Mouse (Mus musculus): ENCODE measurements around the gene Lef1. TPM values are rescaled to one million over a fixed set of nuclear protein-coding genes. Genes with fewer than 3 reads are reported as not detected.
A peak's percentile ranks its signal among the peaks of the same experiment; 100 is the strongest.

Lef1 gene
- polyA plus RNA-seq, 1 experiment from 2014 or later = 15.6 TPM

DNA sequence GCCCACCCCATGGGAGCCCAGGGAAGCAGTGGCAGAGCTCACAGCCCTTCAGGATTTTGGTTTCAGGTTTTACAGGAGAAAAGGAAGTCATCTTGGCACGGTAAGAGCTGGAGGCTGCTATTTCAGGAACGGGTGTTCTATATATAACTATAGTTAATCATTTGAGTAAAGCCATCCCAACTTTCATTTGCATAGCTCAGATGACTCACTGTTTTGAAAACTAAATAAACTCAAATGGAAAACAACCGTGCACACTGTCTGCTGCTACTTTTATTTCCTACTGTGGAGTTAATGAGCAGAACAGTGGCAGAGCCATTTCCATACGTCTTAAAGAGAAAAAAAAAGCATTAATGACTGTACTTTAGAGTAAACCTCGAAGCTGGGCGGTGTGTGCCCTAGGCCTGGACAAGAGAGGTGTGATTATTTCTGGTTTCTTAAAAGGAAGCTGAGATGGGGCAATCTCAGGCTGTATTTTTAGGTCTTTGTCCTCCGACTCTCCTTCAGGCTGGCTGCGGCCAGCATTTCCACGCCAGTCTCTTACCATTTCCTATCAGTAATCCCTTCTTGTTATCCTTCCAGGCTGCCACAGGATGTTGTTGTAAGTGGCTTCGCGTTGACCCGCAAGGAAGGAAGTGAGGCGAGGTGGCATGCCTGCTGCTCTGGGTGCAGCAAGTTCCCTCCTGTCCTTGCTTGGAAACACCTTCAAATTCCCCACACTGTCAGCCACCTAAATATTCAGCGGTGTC lies 29.2 kb downstream of the Lef1 start:
- no peak overlapping the region for H3K4me3 ChIP-seq (ENCODE audit: low read depth, low read length)
- no peaks in the 10 kb centered on the region for H3K36me3 ChIP-seq (ENCODE audit: control insufficient read depth, insufficient read depth, low read length)
- H3K4me1 ChIP-seq (ENCODE audit: control insufficient read depth, insufficient read depth, low read length) = peaks cover 45% of the 10 kb centered on the region
- no peaks in the 10 kb centered on the region for H3K9me3 ChIP-seq (replicated peaks; ENCODE audit: control insufficient read depth, low read length)
- H3K9ac ChIP-seq (ENCODE audit: low read length) = no peak overlapping the region
- H3K4me2 ChIP-seq (ENCODE audit: low read length) = no peak overlapping the region
- ATAC-seq (no peak), DNase-seq (ENCODE audit: low spot score) (no peak)
- WGBS = 47% methylated on average over 14 of the region's 14 CpGs
- no peaks in the 10 kb centered on the region for H3K27me3 ChIP-seq (replicated peaks; ENCODE audit: control insufficient read depth, insufficient read depth, low read length)
- H3K27ac ChIP-seq (ENCODE audit: low read depth, low read length) = no peak overlapping the region; the same call in 1 of the 2 replicates

DNA sequence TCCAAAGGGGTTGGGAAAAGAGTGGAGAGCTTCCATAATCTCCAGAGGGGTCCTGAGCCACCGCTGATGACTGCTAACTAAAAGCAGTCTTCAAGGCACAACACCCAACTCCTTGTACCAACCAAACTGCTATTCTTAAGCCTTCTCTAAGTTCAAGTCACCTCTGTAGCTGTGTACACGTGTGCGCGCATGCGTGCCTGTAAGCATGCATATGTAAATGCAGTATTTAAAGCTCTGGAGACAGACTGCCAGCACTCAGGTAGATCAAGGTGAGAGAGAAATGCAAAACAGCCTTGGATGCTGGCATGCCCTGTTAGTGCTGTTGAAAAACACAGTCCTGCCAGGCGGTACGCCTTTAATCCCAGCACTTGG lies 29.8 kb downstream of the Lef1 start:
- Histone ChIP-seq H3K4me1 (ENCODE audit: control insufficient read depth, insufficient read depth, low read length) (peaks cover 41% of the 10 kb centered on the region), H3K36me3 (ENCODE audit: control insufficient read depth, insufficient read depth, low read length) (no peaks in the 10 kb centered on the region), H3K9me3 (replicated peaks; ENCODE audit: control insufficient read depth, low read length) (no peaks in the 10 kb centered on the region), H3K4me2 (ENCODE audit: low read length) (no peak overlapping the region), H3K4me3 (ENCODE audit: low read depth, low read length) (no peak overlapping the region), H3K27me3 (replicated peaks; ENCODE audit: control insufficient read depth, insufficient read depth, low read length) (no peaks in the 10 kb centered on the region), H3K27ac (ENCODE audit: low read depth, low read length) (no peak overlapping the region), H3K9ac (ENCODE audit: low read length) (no peak overlapping the region)
- no peak for ATAC-seq
- DNase-seq (ENCODE audit: low spot score) = no peak
- 88% methylated on average over 7 of the region's 7 CpGs for WGBS

DNA sequence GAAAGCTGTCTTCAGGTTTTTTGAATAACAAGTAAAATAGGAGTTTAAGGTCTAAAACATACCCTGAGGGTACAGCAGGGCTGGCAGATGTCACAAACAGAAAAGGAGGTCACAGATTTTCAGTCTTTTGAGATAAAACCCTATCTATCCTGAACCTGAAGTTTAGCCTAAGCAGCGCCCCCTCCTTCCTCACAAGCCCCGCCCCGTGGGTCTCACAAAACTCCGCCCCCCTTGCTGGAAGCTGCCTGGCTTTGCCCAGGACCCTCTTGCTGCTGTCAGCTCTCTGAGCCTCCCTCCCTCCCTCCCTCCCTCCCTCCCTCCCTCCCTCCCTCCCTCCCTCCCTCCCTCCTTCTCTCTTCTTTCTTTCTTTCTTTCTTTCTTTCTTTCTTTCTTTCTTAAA lies 31.3 kb downstream of the Lef1 start:
- no peak overlapping the region for H3K4me2 ChIP-seq (ENCODE audit: low read length)
- H3K4me3 ChIP-seq (ENCODE audit: low read depth, low read length) = no peak overlapping the region
- peaks cover 31% of the 10 kb centered on the region for H3K4me1 ChIP-seq (ENCODE audit: control insufficient read depth, insufficient read depth, low read length)
- no peaks in the 10 kb centered on the region for H3K27me3 ChIP-seq (replicated peaks; ENCODE audit: control insufficient read depth, insufficient read depth, low read length)
- WGBS = 12% methylated on average over 4 of the region's 4 CpGs
- H3K9me3 ChIP-seq (replicated peaks; ENCODE audit: control insufficient read depth, low read length) = no peaks in the 10 kb centered on the region
- ATAC-seq (no peak), DNase-seq (ENCODE audit: low spot score) (no peak)
- H3K27ac ChIP-seq (ENCODE audit: low read depth, low read length) = no peak overlapping the region
- H3K9ac ChIP-seq (ENCODE audit: low read length) = no peak overlapping the region
- H3K36me3 ChIP-seq (ENCODE audit: control insufficient read depth, insufficient read depth, low read length) = no peaks in the 10 kb centered on the region

GRCm38 (mm10) chr3:131144250-131144649 lies 34.0 kb downstream of the Lef1 start:
- Histone ChIP-seq H3K4me1 (ENCODE audit: control insufficient read depth, insufficient read depth, low read length) (peaks cover 8% of the 10 kb centered on the region), H3K27me3 (replicated peaks; ENCODE audit: control insufficient read depth, insufficient read depth, low read length) (no peaks in the 10 kb centered on the region), H3K36me3 (ENCODE audit: control insufficient read depth, insufficient read depth, low read length) (no peaks in the 10 kb centered on the region), H3K9ac (ENCODE audit: low read length) (no peak overlapping the region), H3K27ac (ENCODE audit: low read depth, low read length) (no peak overlapping the region), H3K4me3 (ENCODE audit: low read depth, low read length) (no peak overlapping the region), H3K9me3 (replicated peaks; ENCODE audit: control insufficient read depth, low read length) (no peaks in the 10 kb centered on the region), H3K4me2 (ENCODE audit: low read length) (no peak overlapping the region)
- 30% methylated on average over 2 of the region's 2 CpGs for WGBS
- DNase-seq (ENCODE audit: low spot score) = no peak
- no peak for ATAC-seq

DNA sequence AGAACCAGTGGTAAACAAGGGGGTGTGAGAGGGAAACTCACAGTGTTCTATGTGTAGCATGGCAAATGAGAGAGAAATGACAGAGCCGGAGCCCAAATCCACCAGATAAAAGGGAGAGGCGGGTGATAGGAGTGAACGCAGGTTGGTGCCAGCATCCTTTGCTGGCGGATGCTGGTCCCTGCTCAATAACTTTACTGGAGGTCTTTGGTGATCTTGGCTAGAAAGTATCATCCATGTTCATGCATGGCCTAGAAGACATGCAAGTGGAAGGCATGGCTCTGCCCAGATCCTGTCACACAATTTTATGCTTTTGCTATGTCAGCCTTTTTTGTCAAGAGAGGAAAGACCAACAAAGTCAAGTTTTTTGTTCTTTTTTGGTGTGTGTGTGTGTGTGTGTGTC lies 42.6 kb downstream of the Lef1 start:
- ATAC-seq (no peak), DNase-seq (ENCODE audit: low spot score) (no peak)
- Histone ChIP-seq H3K27ac (ENCODE audit: low read depth, low read length) (no peak overlapping the region), H3K9me3 (replicated peaks; ENCODE audit: control insufficient read depth, low read length) (no peaks in the 10 kb centered on the region), H3K27me3 (replicated peaks; ENCODE audit: control insufficient read depth, insufficient read depth, low read length) (no peaks in the 10 kb centered on the region), H3K4me2 (ENCODE audit: low read length) (no peak overlapping the region), H3K4me3 (ENCODE audit: low read depth, low read length) (no peak overlapping the region), H3K4me1 (ENCODE audit: control insufficient read depth, insufficient read depth, low read length) (peaks cover 18% of the 10 kb centered on the region), H3K9ac (ENCODE audit: low read length) (no peak overlapping the region), H3K36me3 (ENCODE audit: control insufficient read depth, insufficient read depth, low read length) (no peaks in the 10 kb centered on the region)
- 92% methylated on average over 4 of the region's 4 CpGs for WGBS

GRCm38 (mm10) chr3:131153896-131154295 lies 43.6 kb downstream of the Lef1 start:
- Histone ChIP-seq H3K4me2 (ENCODE audit: low read length) (no peak overlapping the region), H3K4me3 (ENCODE audit: low read depth, low read length) (no peak overlapping the region), H3K27me3 (replicated peaks; ENCODE audit: control insufficient read depth, insufficient read depth, low read length) (no peaks in the 10 kb centered on the region), H3K27ac (ENCODE audit: low read depth, low read length) (no peak overlapping the region), H3K36me3 (ENCODE audit: control insufficient read depth, insufficient read depth, low read length) (no peaks in the 10 kb centered on the region), H3K4me1 (ENCODE audit: control insufficient read depth, insufficient read depth, low read length) (peaks cover 21% of the 10 kb centered on the region), H3K9me3 (replicated peaks; ENCODE audit: control insufficient read depth, low read length) (no peaks in the 10 kb centered on the region), H3K9ac (ENCODE audit: low read length) (no peak overlapping the region)
- 84% methylated on average over 4 of the region's 4 CpGs for WGBS
- ATAC-seq (no peak), DNase-seq (ENCODE audit: low spot score) (no peak)

GRCm38 (mm10) chr3:131154576-131154975 lies 44.3 kb downstream of the Lef1 start:
- WGBS = 55% methylated on average over 9 of the region's 9 CpGs
- Histone ChIP-seq H3K27ac (ENCODE audit: low read depth, low read length) (no peak overlapping the region), H3K9me3 (replicated peaks; ENCODE audit: control insufficient read depth, low read length) (no peaks in the 10 kb centered on the region), H3K4me2 (ENCODE audit: low read length) (no peak overlapping the region), H3K36me3 (ENCODE audit: control insufficient read depth, insufficient read depth, low read length) (no peaks in the 10 kb centered on the region), H3K4me1 (ENCODE audit: control insufficient read depth, insufficient read depth, low read length) (peaks cover 25% of the 10 kb centered on the region), H3K4me3 (ENCODE audit: low read depth, low read length) (no peak overlapping the region), H3K9ac (ENCODE audit: low read length) (no peak overlapping the region), H3K27me3 (replicated peaks; ENCODE audit: control insufficient read depth, insufficient read depth, low read length) (no peaks in the 10 kb centered on the region)
- DNase-seq (ENCODE audit: low spot score) = peak; percentile 68
- ATAC-seq = peak; percentile 59; the same call in 1 of the 2 replicates

DNA sequence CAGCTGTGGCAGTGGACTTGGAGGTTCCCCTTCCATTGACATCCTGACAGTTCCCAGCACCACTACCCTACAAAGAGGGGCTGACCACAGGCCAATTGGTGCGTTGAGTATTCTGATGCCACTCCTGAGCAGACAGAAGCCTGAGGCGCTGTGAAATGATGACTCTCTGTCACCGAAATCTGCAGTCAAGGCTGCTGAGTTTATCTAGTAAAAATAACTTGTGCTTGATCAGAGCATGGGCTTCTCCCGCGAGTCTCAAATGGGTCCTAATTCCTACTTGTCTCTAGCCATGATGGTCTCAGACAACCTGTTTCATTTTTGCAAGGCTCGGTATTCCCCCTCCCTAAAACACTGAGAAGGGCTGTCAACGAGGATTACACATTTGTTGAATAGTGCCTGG lies 44.8 kb downstream of the Lef1 start:
- no peak overlapping the region for H3K4me3 ChIP-seq (ENCODE audit: low read depth, low read length)
- peaks cover 30% of the 10 kb centered on the region for H3K4me1 ChIP-seq (ENCODE audit: control insufficient read depth, insufficient read depth, low read length)
- H3K4me2 ChIP-seq (ENCODE audit: low read length) = no peak overlapping the region
- WGBS = 75% methylated on average over 7 of the region's 7 CpGs
- H3K27me3 ChIP-seq (replicated peaks; ENCODE audit: control insufficient read depth, insufficient read depth, low read length) = no peaks in the 10 kb centered on the region
- no peak for DNase-seq (ENCODE audit: low spot score)
- no peak overlapping the region for H3K27ac ChIP-seq (ENCODE audit: low read depth, low read length)
- no peak overlapping the region for H3K9ac ChIP-seq (ENCODE audit: low read length)
- no peaks in the 10 kb centered on the region for H3K9me3 ChIP-seq (replicated peaks; ENCODE audit: control insufficient read depth, low read length)
- no peaks in the 10 kb centered on the region for H3K36me3 ChIP-seq (ENCODE audit: control insufficient read depth, insufficient read depth, low read length)
- no peak for ATAC-seq

GRCm38 (mm10) chr3:131155657-131156056 lies 45.4 kb downstream of the Lef1 start:
- WGBS = 39% methylated on average over 3 of the region's 3 CpGs
- Histone ChIP-seq H3K9ac (ENCODE audit: low read length) (no peak overlapping the region), H3K4me2 (ENCODE audit: low read length) (no peak overlapping the region), H3K4me1 (ENCODE audit: control insufficient read depth, insufficient read depth, low read length) (peaks cover 36% of the 10 kb centered on the region), H3K36me3 (ENCODE audit: control insufficient read depth, insufficient read depth, low read length) (no peaks in the 10 kb centered on the region), H3K4me3 (ENCODE audit: low read depth, low read length) (no peak overlapping the region), H3K27ac (ENCODE audit: low read depth, low read length) (no peak overlapping the region), H3K9me3 (replicated peaks; ENCODE audit: control insufficient read depth, low read length) (no peaks in the 10 kb centered on the region), H3K27me3 (replicated peaks; ENCODE audit: control insufficient read depth, insufficient read depth, low read length) (no peaks in the 10 kb centered on the region)
- no peak for DNase-seq (ENCODE audit: low spot score)
- no peak for ATAC-seq

All from forebrain, embryonic 14.5 days (tissue).